In the genomic region with DNA sequence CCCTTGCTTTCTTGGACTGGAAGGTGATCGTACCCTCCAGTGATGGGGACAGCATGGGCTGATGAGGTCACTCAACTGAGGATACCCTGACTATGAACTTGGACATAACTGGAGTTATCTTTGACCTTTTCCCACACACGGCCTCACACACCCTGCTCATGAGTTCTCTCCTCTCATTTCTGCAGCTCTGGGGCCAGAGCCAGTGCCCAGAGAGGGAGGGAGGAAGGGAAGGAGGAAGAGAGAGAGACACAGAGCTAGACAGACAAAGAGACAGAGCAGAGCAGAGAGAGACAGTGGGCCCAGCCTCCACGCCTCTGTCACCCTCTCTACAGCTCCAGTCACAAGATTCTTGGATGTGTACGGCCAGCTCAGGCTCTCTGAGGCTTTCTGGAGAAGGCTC, we compare ENCODE assay signal across 9 mouse cellular contexts. TPM values are rescaled to one million over a fixed set of nuclear protein-coding genes. Genes with fewer than 3 reads are reported as not detected.
A peak's percentile ranks its signal among the peaks of the same experiment; 100 is the strongest.
DNase-seq lines count a peak whose midpoint lies in the region; ATAC-seq lines count a peak whose summit lies in the region.
"Had no signal": no experiment of that assay in that cellular context is flagged by ENCODE, and none has a peak within 500 bp of the region (broad histone marks: within the 10 kb centered on the region; RNA-seq: fewer than 3 reads in every experiment).

No protein-coding gene starts in this region.

- H3K9me3 ChIP-seq in forebrain, embryonic 10.5 days, result no peaks in the 10 kb centered on the region
- H3K9me3 ChIP-seq in forebrain, embryonic 11.5 days (ENCODE audit: control insufficient read depth, low read length), result no peaks in the 10 kb centered on the region
- H3K9me3 ChIP-seq in intestine, embryonic 16.5 days (ENCODE audit: control insufficient read depth, low read length), result no peaks in the 10 kb centered on the region

- no peaks in the 10 kb centered on the region for H3K36me3 ChIP-seq in forebrain, embryonic 10.5 days (replicated peaks)
- no peaks in the 10 kb centered on the region for H3K36me3 ChIP-seq in forebrain, embryonic 11.5 days (ENCODE audit: control insufficient read depth, insufficient read depth, low read length)
- H3K36me3 ChIP-seq in intestine, embryonic 16.5 days (ENCODE audit: control insufficient read depth, insufficient read depth, low read length), result no peaks in the 10 kb centered on the region

- H3K27ac ChIP-seq in forebrain, embryonic 10.5 days, result peak overlapping the region; percentile 13
- H3K27ac ChIP-seq in forebrain, embryonic 11.5 days (ENCODE audit: low read depth, low read length), result no peak overlapping the region
- peak overlapping the region; percentile 60 for H3K27ac ChIP-seq in brown adipose tissue, adult 24 weeks (replicated peaks; ENCODE audit: low read depth, low read length)
- peak overlapping the region; percentile 31; the same call in 1 of the 2 replicates for H3K27ac ChIP-seq in intestine, embryonic 16.5 days (ENCODE audit: low read length)

- no peak overlapping the region for H3K4me2 ChIP-seq in forebrain, embryonic 11.5 days (ENCODE audit: low read depth, low read length, severe bottlenecking)
- no peak overlapping the region for H3K4me2 ChIP-seq in intestine, embryonic 16.5 days (ENCODE audit: low read depth, low read length)

- no peak overlapping the region for H3K9ac ChIP-seq in forebrain, embryonic 11.5 days (ENCODE audit: low read length)
- 0 out of 2 replicates have a peak overlapping the region, but pooled peaks have one; percentile 6 for H3K9ac ChIP-seq in intestine, embryonic 16.5 days (ENCODE audit: low read depth, low read length)

- no peak for ATAC-seq in forebrain, embryonic 11.5 days (replicated peaks; ENCODE audit: low FRiP score)
- ATAC-seq in intestine, embryonic 16.5 days, result no peak
- no peak for ATAC-seq in monocyte, adult 5-6 weeks (replicated peaks; ENCODE audit: insufficient number of reproducible peaks, low FRiP score, low TSS enrichment, poor library complexity, severe bottlenecking)
- no peak for ATAC-seq in megakaryocyte, adult 5-6 weeks (ENCODE audit: poor library complexity, severe bottlenecking)

- H3K4me3 ChIP-seq in forebrain, embryonic 10.5 days, result peak overlapping the region; percentile 26; the same call in 1 of the 2 replicates
- H3K4me3 ChIP-seq in forebrain, embryonic 11.5 days (ENCODE audit: low read depth, low read length), result no peak overlapping the region
- no peak overlapping the region for H3K4me3 ChIP-seq in brown adipose tissue, adult 24 weeks (ENCODE audit: insufficient read depth, low read depth, low read length)
- no peak overlapping the region for H3K4me3 ChIP-seq in intestine, embryonic 16.5 days (ENCODE audit: low read length)

- no peak for DNase-seq in forebrain, embryonic 10.5 days (ENCODE audit: extremely low spot score, low spot score)
- DNase-seq in forebrain, embryonic 11.5 days (ENCODE audit: low spot score), result no peak
- peak; percentile 7 to 11 for DNase-seq in left cerebral cortex, adult 8-10 months (ENCODE audit: low spot score in 2 of 2)
- no peak for DNase-seq in left cerebral cortex, adult 11 months (ENCODE audit: low spot score)
- DNase-seq: B cell, adult 2 months had no signal

- H3K27me3 ChIP-seq in forebrain, embryonic 10.5 days (ENCODE audit: poor library complexity, severe bottlenecking), result peaks cover 19% of the 10 kb centered on the region
- H3K27me3 ChIP-seq in forebrain, embryonic 11.5 days (ENCODE audit: control insufficient read depth, insufficient read depth, low read length), result no peaks in the 10 kb centered on the region
- no peaks in the 10 kb centered on the region for H3K27me3 ChIP-seq in intestine, embryonic 16.5 days (replicated peaks; ENCODE audit: control insufficient read depth, insufficient read depth, low read length)

- H3K4me1 ChIP-seq in forebrain, embryonic 10.5 days, result peaks cover 66% of the 10 kb centered on the region
- peaks cover 11% of the 10 kb centered on the region for H3K4me1 ChIP-seq in forebrain, embryonic 11.5 days (replicated peaks; ENCODE audit: control insufficient read depth, insufficient read depth, low read length)
- peaks cover 4% of the 10 kb centered on the region for H3K4me1 ChIP-seq in brown adipose tissue, adult 24 weeks (ENCODE audit: control insufficient read depth, insufficient read depth, insufficient read length, low read length)
- peaks cover 43% of the 10 kb centered on the region for H3K4me1 ChIP-seq in intestine, embryonic 16.5 days (ENCODE audit: control insufficient read depth, insufficient read depth, low read length)

- WGBS in forebrain, embryonic 10.5 days, result 75% methylated on average over 4 of the region's 4 CpGs
- WGBS in forebrain, embryonic 11.5 days, result 66% methylated on average over 4 of the region's 4 CpGs
- WGBS in intestine, embryonic 16.5 days, result 57% methylated on average over 4 of the region's 4 CpGs

RNA-seq across cellular contexts. Expression of gene Rrp9, which starts 3.4 kb away (rescaled TPM):
- 85.2 and 91.4 TPM in 2 replicates for polyA plus RNA-seq in forebrain, embryonic 10.5 days (2016; fragmentation: Nextera tagmentation; extraction: Ambion mirVana)
- 56.5 and 63.7 TPM in 2 replicates for polyA plus RNA-seq in forebrain, embryonic 11.5 days (2014; fragmentation: Nextera tagmentation; extraction: Ambion mirVana)
- 10 to 100 TPM; 26.9 to 47.9 (median 32.8) TPM for total RNA-seq in left cerebral cortex, adult 8-10 months (2022)
- polyA plus RNA-seq in brown adipose tissue, adult 24 weeks (2012; ENCODE audit: insufficient read depth, insufficient read length, missing spikeins), result 15.1 and 15.9 TPM in 2 replicates
- 45.9 and 52.0 TPM in 2 replicates for polyA plus RNA-seq in intestine, embryonic 16.5 days (2015; fragmentation: Nextera tagmentation; extraction: Ambion mirVana)
- 27.1 to 41.0 TPM (median 35.1 TPM) in 3 replicates for total RNA-seq in monocyte, adult 5-6 weeks (2017)
- total RNA-seq in megakaryocyte, adult 5-6 weeks (2015), result 3.6 and 6.3 TPM in 2 replicates
- total RNA-seq in megakaryocyte, adult 5-6 weeks (2017), result 10.0 and 16.0 TPM in 2 replicates

RNA-seq across cellular contexts. Expression of gene Parp3, which starts 4.4 kb away (rescaled TPM):
- 2.1 and 2.6 TPM in 2 replicates for polyA plus RNA-seq in forebrain, embryonic 10.5 days (2016; fragmentation: Nextera tagmentation; extraction: Ambion mirVana)
- polyA plus RNA-seq in forebrain, embryonic 11.5 days (2014; fragmentation: Nextera tagmentation; extraction: Ambion mirVana), result 1.2 TPM in 2 replicates
- 1 to 10 TPM; 6.1 to 7.8 (median 7.0) TPM for total RNA-seq in left cerebral cortex, adult 8-10 months (2022)
- 45.8 and 46.8 TPM in 2 replicates for polyA plus RNA-seq in brown adipose tissue, adult 24 weeks (2012; ENCODE audit: insufficient read depth, insufficient read length, missing spikeins)
- 3.0 TPM in 2 replicates for polyA plus RNA-seq in intestine, embryonic 16.5 days (2015; fragmentation: Nextera tagmentation; extraction: Ambion mirVana)
- 40.5 to 57.0 TPM (median 45.9 TPM) in 3 replicates for total RNA-seq in monocyte, adult 5-6 weeks (2017)
- total RNA-seq in megakaryocyte, adult 5-6 weeks (2015), result 14.3 and 19.2 TPM in 2 replicates
- 26.7 and 29.7 TPM in 2 replicates for total RNA-seq in megakaryocyte, adult 5-6 weeks (2017)

RNA-seq across cellular contexts. Expression of gene Gpr62, which starts 6.6 kb away (rescaled TPM):
- 0.10 and 0.27 TPM in 2 replicates for polyA plus RNA-seq in forebrain, embryonic 10.5 days (2016; fragmentation: Nextera tagmentation; extraction: Ambion mirVana)
- polyA plus RNA-seq in forebrain, embryonic 11.5 days (2014; fragmentation: Nextera tagmentation; extraction: Ambion mirVana), result 0.19 and 0.71 TPM in 2 replicates
- total RNA-seq in left cerebral cortex, adult 8-10 months (2022), result 10 to 100 TPM; 11.7 to 15.6 (median 12.7) TPM
- polyA plus RNA-seq in brown adipose tissue, adult 24 weeks (2012; ENCODE audit: insufficient read depth, insufficient read length, missing spikeins), result not detected in 2 replicates
- polyA plus RNA-seq in intestine, embryonic 16.5 days (2015; fragmentation: Nextera tagmentation; extraction: Ambion mirVana), result 0.11 TPM in 2 replicates
- total RNA-seq in monocyte, adult 5-6 weeks (2017), result 0.48 TPM in 1 of 3 replicates, not detected in the others
- total RNA-seq in megakaryocyte, adult 5-6 weeks (2015), result not detected in 2 replicates
- not detected in 2 replicates for total RNA-seq in megakaryocyte, adult 5-6 weeks (2017)

RNA-seq across cellular contexts. Expression of gene Pcbp4, which starts 19.2 kb away (rescaled TPM):
- polyA plus RNA-seq in forebrain, embryonic 10.5 days (2016; fragmentation: Nextera tagmentation; extraction: Ambion mirVana), result 337 and 351 TPM in 2 replicates
- polyA plus RNA-seq in forebrain, embryonic 11.5 days (2014; fragmentation: Nextera tagmentation; extraction: Ambion mirVana), result 300 and 309 TPM in 2 replicates
- 100 to 1,000 TPM; 201 to 223 (median 211) TPM for total RNA-seq in left cerebral cortex, adult 8-10 months (2022)
- 12.8 and 14.5 TPM in 2 replicates for polyA plus RNA-seq in brown adipose tissue, adult 24 weeks (2012; ENCODE audit: insufficient read depth, insufficient read length, missing spikeins)
- polyA plus RNA-seq in intestine, embryonic 16.5 days (2015; fragmentation: Nextera tagmentation; extraction: Ambion mirVana), result 30.5 and 32.6 TPM in 2 replicates
- 1.2 to 9.7 TPM (median 2.7 TPM) in 3 replicates for total RNA-seq in monocyte, adult 5-6 weeks (2017)
- 1.5 and 2.9 TPM in 2 replicates for total RNA-seq in megakaryocyte, adult 5-6 weeks (2015)
- 2.4 and 4.0 TPM in 2 replicates for total RNA-seq in megakaryocyte, adult 5-6 weeks (2017)

RNA-seq across cellular contexts. Expression of gene Abhd14a, which starts 24.8 kb away (rescaled TPM):
- polyA plus RNA-seq in forebrain, embryonic 10.5 days (2016; fragmentation: Nextera tagmentation; extraction: Ambion mirVana), result 40.7 and 42.8 TPM in 2 replicates
- polyA plus RNA-seq in forebrain, embryonic 11.5 days (2014; fragmentation: Nextera tagmentation; extraction: Ambion mirVana), result 38.3 and 41.0 TPM in 2 replicates
- 10 to 100 TPM; 31.7 to 35.8 (median 34.5) TPM for total RNA-seq in left cerebral cortex, adult 8-10 months (2022)
- 12.8 and 12.9 TPM in 2 replicates for polyA plus RNA-seq in brown adipose tissue, adult 24 weeks (2012; ENCODE audit: insufficient read depth, insufficient read length, missing spikeins)
- 50.2 and 52.0 TPM in 2 replicates for polyA plus RNA-seq in intestine, embryonic 16.5 days (2015; fragmentation: Nextera tagmentation; extraction: Ambion mirVana)
- 1.5 to 6.5 TPM in 2 of 3 replicates, not detected in the other for total RNA-seq in monocyte, adult 5-6 weeks (2017)
- total RNA-seq in megakaryocyte, adult 5-6 weeks (2015), result 3.2 and 3.9 TPM in 2 replicates
- 2.2 and 4.2 TPM in 2 replicates for total RNA-seq in megakaryocyte, adult 5-6 weeks (2017)

Comparison
In these comparisons a context has a peak if more than half of its experiments do, and no peak if none do; other contexts are left out.
1. DNase-seq: peak in left cerebral cortex, adult 8-10 months (2 of 2); none in forebrain, embryonic 10.5 days (single experiment), forebrain, embryonic 11.5 days (single experiment) and left cerebral cortex, adult 11 months (single experiment).
2. RNA of gene Parp3, which starts 4.4 kb away (polyA plus RNA-seq): 45.8 to 46.8 TPM in brown adipose tissue, adult 24 weeks; 3.0 TPM in intestine, embryonic 16.5 days, 2.1 to 2.6 TPM in forebrain, embryonic 10.5 days and 1.2 TPM in forebrain, embryonic 11.5 days; every median in the first group is over 10 times any median in the second.